Mouse (Mus musculus) spleen, embryonic (tissue): ENCODE results near the gene Klhl32.

Experiments used
- CTCF ChIA-PET: fragments of 350-600 bp; sonication (Branson Sonifier 250); formaldehyde crosslinking; loops from one replicate; lab custom pipeline; 2022; lab: Charles Lee

Klhl32 gene

GRCm38 (mm10) chr4:24631177-24631911 lies 219.6 kb downstream of the Klhl32 start:
- CTCF ChIA-PET: no interaction called here

- CTCF ChIA-PET: no interaction called here
Measured at GRCm38 (mm10) chr4:24630430-24630829, 220.5 kb downstream of the Klhl32 start.

GRCm38 (mm10) chr4:24627871-24628270 lies 223.1 kb downstream of the Klhl32 start:
- CTCF ChIA-PET: no interaction called here

- CTCF ChIA-PET: no interaction called here
Measured at GRCm38 (mm10) chr4:24626686-24627085, 224.2 kb downstream of the Klhl32 start.

GRCm38 (mm10) chr4:24625951-24626584 lies 224.9 kb downstream of the Klhl32 start:
- CTCF ChIA-PET: no interaction called here

GRCm38 (mm10) chr4:24621422-24622187 lies 229.3 kb downstream of the Klhl32 start:
- CTCF ChIA-PET: no interaction called here

GRCm38 (mm10) chr4:24620440-24620839 lies 230.5 kb downstream of the Klhl32 start:
- CTCF ChIA-PET: no interaction called here

- CTCF ChIA-PET: no interaction called here
Measured at GRCm38 (mm10) chr4:24620005-24620404, 230.9 kb downstream of the Klhl32 start.

- CTCF ChIA-PET: no interaction called here
Measured at GRCm38 (mm10) chr4:24609564-24609963, 241.4 kb downstream of the Klhl32 start.

- CTCF ChIA-PET: no interaction called here
Measured at GRCm38 (mm10) chr4:24609085-24609484, 241.8 kb downstream of the Klhl32 start.

- CTCF ChIA-PET: interaction anchor here (0.6 kb wide), 1 partner anchor 91 kb away, joined by 11 read pairs; no protein-coding TSS in a partner anchor
Measured at GRCm38 (mm10) chr4:24601711-24602110, 249.2 kb downstream of the Klhl32 start.

GRCm38 (mm10) chr4:24598637-24599036 lies 252.3 kb downstream of the Klhl32 start:
- CTCF ChIA-PET: no interaction called here

- CTCF ChIA-PET: no interaction called here
Measured at GRCm38 (mm10) chr4:24596942-24597611, 253.8 kb downstream of the Klhl32 start.

- CTCF ChIA-PET: interaction anchor here (1.1 kb wide), 1 partner anchor 677 kb away, joined by 4 read pairs; no protein-coding TSS in a partner anchor
Measured at GRCm38 (mm10) chr4:24594824-24595223, 256.1 kb downstream of the Klhl32 start.

GRCm38 (mm10) chr4:24583997-24584396 lies 266.9 kb downstream of the Klhl32 start:
- CTCF ChIA-PET: no interaction called here

GRCm38 (mm10) chr4:24582295-24582694 lies 268.6 kb downstream of the Klhl32 start:
- CTCF ChIA-PET: no interaction called here

GRCm38 (mm10) chr4:24577594-24577993 lies 273.3 kb downstream of the Klhl32 start:
- CTCF ChIA-PET: no interaction called here

- CTCF ChIA-PET: no interaction called here
Measured at GRCm38 (mm10) chr4:24574276-24574675, 276.6 kb downstream of the Klhl32 start.

GRCm38 (mm10) chr4:24568989-24569556 lies 281.9 kb downstream of the Klhl32 start:
- CTCF ChIA-PET: no interaction called here

GRCm38 (mm10) chr4:24568026-24568425 lies 282.9 kb downstream of the Klhl32 start:
- CTCF ChIA-PET: no interaction called here
